In the genomic region with DNA sequence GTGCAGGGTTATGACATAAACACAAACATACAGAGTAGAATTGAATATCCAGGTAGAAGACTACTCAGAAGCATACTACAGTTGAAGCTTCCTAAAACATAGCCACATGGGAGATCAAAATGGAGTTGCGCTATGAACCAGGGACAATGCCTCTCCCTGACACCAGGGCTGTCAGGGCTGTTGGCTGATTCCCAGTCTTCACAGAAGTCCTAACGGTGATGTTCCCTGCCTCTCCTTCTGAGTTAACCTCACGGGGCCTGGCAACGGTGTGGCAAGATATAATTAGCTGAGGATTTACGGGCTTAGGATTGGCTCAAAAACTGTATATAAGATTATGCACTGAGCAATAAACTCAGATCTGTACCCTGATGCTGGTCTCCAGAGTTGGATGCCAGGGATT, we compare ENCODE assay signal across 18 mouse cellular contexts.
"Had no signal": no experiment of that assay in that cellular context is flagged by ENCODE, and none has a peak within 500 bp of the region (broad histone marks: within the 10 kb centered on the region; RNA-seq: fewer than 3 reads in every experiment).

No protein-coding gene starts in this region.

- H3K9ac ChIP-seq: kidney, embryonic 15.5 days; liver, embryonic 13.5 days; midbrain, embryonic 12.5 days; stomach, embryonic 15.5 days had no signal

- H3K27me3 ChIP-seq: kidney, embryonic 15.5 days; liver, embryonic 13.5 days; midbrain, embryonic 12.5 days; stomach, embryonic 15.5 days had no signal

- H3K27ac ChIP-seq: kidney, embryonic 15.5 days; left cerebral cortex, adult 2 months; liver, embryonic 13.5 days; midbrain, embryonic 12.5 days; stomach, embryonic 15.5 days had no signal

- H3K36me3 ChIP-seq: kidney, embryonic 15.5 days; liver, embryonic 13.5 days; midbrain, embryonic 12.5 days; stomach, embryonic 15.5 days had no signal

- DNase-seq: kidney, adult 11 months; kidney, adult 8-10 months; kidney, postnatal 10 days; kidney, postnatal 36 days; layer of hippocampus, postnatal 36 days; liver, embryonic 13.5 days; lung, adult 2 months; lung, postnatal 14 days; lung, postnatal 4 days; right cerebral cortex, postnatal 25 days; spleen, adult 18-20 months; thymus, postnatal 25 days had no signal

- H3K4me2 ChIP-seq: kidney, embryonic 15.5 days; liver, embryonic 13.5 days; midbrain, embryonic 12.5 days; stomach, embryonic 15.5 days had no signal

- H3K9me3 ChIP-seq: kidney, embryonic 15.5 days; liver, embryonic 13.5 days; midbrain, embryonic 12.5 days; stomach, embryonic 15.5 days had no signal

- ATAC-seq: midbrain, embryonic 16.5 days had no signal

- H3K4me3 ChIP-seq: kidney, embryonic 15.5 days; left cerebral cortex, adult 2 months; liver, embryonic 13.5 days; midbrain, embryonic 12.5 days; myocyte; stomach, embryonic 15.5 days had no signal

- H3K4me1 ChIP-seq: kidney, embryonic 15.5 days; liver, embryonic 13.5 days; midbrain, embryonic 12.5 days; stomach, embryonic 15.5 days had no signal
